Mouse (Mus musculus) heart, adult 2 months (tissue): ENCODE data around the gene Myl10.

Experiments used
- CTCF ChIP-seq: fragments of 200-600 bp; IDR thresholded peaks from 2 replicates; pipeline ENCODE4 v1.8.1; 2022; ENCODE audit warnings: antibody characterized with exemption, mild to moderate bottlenecking, moderate library complexity
- EP300 ChIP-seq: fragments of 200-500 bp; IDR thresholded peaks from 2 replicates; pipeline ENCODE4 v1.6.1; 2011; ENCODE audit warnings: low read depth, low read length, control low read depth; ENCODE audit not compliant: insufficient read depth
- POLR2A ChIP-seq: fragments of 200-500 bp; IDR thresholded peaks from 2 replicates; pipeline ENCODE4 v1.6.1; 2011; ENCODE audit warnings: mild to moderate bottlenecking, low read depth, low read length, control low read depth; ENCODE audit not compliant: insufficient read depth

GRCm38 (mm10) chr5:136697618-136698017 lies 4.7 kb downstream of the Myl10 start:
- TF ChIP-seq CTCF (no peak), POLR2A (no peak), EP300 (no peak)
